Mouse (Mus musculus) lung, adult 2 months (tissue): ENCODE data around the gene Dhx8. TPM values are rescaled to one million over a fixed set of nuclear protein-coding genes. Genes with fewer than 3 reads are reported as not detected.

Experiments
- DNase-seq: peaks from one replicate; pipeline ENCODE4 v3.0.0; 2022
- H3K4me1 ChIP-seq: fragments of 200-500 bp; 2 replicates; pipeline ENCODE4 v1.6.1; 2011; ENCODE audit warnings: low read length; ENCODE audit not compliant: control insufficient read depth, insufficient read depth
- H3K4me3 ChIP-seq: fragments of 200-500 bp; replicated peaks from 2 replicates; pipeline ENCODE3; 2011; ENCODE audit warnings: low read depth, mild to moderate bottlenecking, control low read depth, low read length; ENCODE audit errors: extremely low read depth
- CTCF ChIP-seq: fragments of 200-500 bp; IDR thresholded peaks from 2 replicates; pipeline ENCODE4 v1.5.1; 2011; ENCODE audit warnings: mild to moderate bottlenecking, low read length, control low read depth; ENCODE audit not compliant: insufficient read depth
- POLR2A ChIP-seq: fragments of 200-500 bp; IDR thresholded peaks from 2 replicates; pipeline ENCODE4 v1.6.1; 2011; ENCODE audit warnings: low read depth, mild to moderate bottlenecking, control low read depth, low read length, borderline replicate concordance; ENCODE audit errors: extremely low read depth
- WGBS: fragments of 180-500 bp; shearing (Covaris S2); methylation state at CpG from one replicate; pipeline ENCODE4 v1.1.7; 2018; 5-methylcytosine and 5-hydroxymethylcytosine counted together
- polyA plus RNA-seq: library from polyadenylated mRNA; depleted of rRNA; stranded (reverse); fragments of >200 nt; gene quantifications from 2 replicates; pipeline ENCODE4 v1.2.3, GENCODE M21; 2012; rRNA removed

The Dhx8 gene
- polyA plus RNA-seq, result 9.8 and 13.1 TPM in 2 replicates

DNA sequence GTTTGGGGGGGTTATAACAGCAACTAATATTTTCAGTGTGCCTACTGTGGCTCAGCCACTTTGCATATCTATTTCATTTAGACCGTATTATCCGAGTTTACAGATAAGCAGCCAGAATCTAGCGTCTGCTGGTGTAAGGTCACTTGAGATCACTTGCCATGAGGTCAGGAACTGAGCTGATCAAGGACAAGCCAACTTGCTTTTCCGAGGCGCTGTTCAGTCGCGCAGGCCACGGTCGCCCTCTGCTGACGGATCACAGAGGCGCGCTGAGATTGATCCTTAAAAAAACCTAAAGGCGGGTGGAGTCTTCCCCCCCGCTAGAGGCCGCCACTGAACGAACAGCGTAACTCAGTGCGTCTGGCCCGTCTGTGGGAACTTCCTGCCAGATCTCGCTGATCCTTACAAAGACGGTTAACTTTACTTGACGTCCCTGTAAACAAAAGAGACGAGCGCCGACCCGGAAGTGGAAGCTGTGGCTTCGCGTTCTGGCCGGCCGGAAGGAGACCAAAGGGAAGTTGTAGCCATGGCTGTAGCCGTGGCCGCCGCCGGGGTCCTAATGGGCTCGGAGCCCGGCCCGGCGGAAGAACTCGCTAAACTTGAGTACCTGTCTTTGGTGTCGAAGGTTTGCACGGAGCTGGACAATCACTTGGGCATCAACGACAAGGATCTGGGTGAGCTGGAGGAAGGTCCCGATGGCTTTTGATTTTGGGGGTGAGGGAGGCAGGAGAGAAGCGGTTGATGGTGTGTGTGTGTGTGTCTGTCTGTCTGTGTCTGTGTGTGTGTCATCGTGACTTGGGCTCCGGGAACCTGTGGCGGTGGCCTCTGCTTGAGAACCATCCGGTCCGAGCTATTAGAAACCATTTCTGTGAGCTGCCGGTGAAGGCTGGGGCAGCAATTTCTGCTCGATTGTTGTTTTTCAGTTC is at the start of gene Dhx8:
Gene Dhx8 (plus strand): TSS at position 402 of the 923 bp plus-strand sequence.
- TF ChIP-seq POLR2A, result peak; percentile 53; the same call in 1 of the 2 replicates
- peak; percentile 80 for TF ChIP-seq CTCF
- H3K4me1 ChIP-seq, result peaks cover 5% of the 10 kb centered on the region; the same call in 1 of the 2 replicates
- H3K4me3 ChIP-seq, result peak within 1 kb of the TSS; percentile 94
- under 1% methylated on average over 51 of the region's 51 CpGs for WGBS
- peak; percentile 97 for DNase-seq

GRCm38 (mm10) chr11:101687351-101688301 is 45.1 kb upstream of the Dhx8 start:
- no peak overlapping the region for H3K4me3 ChIP-seq
- no peak for DNase-seq
- WGBS, result 27% methylated on average over 13 of the region's 13 CpGs
- peaks cover 9% of the 10 kb centered on the region; the same call in 1 of the 2 replicates for H3K4me1 ChIP-seq
- TF ChIP-seq CTCF, result no peak
- TF ChIP-seq POLR2A, result no peak

GRCm38 (mm10) chr11:101689701-101690113 is 43.0 kb upstream of the Dhx8 start:
- no peak for DNase-seq
- TF ChIP-seq CTCF (no peak), POLR2A (no peak)
- Histone ChIP-seq H3K4me3 (no peak overlapping the region), H3K4me1 (peaks cover 9% of the 10 kb centered on the region; the same call in 1 of the 2 replicates)
- 73% methylated on average over 10 of the region's 10 CpGs for WGBS

- TF ChIP-seq CTCF, result no peak
- TF ChIP-seq POLR2A, result no peak
- no peak for DNase-seq
- 81% methylated on average over 5 of the region's 5 CpGs for WGBS
- H3K4me1 ChIP-seq, result peaks cover 10% of the 10 kb centered on the region
- no peak overlapping the region for H3K4me3 ChIP-seq
Observed at GRCm38 (mm10) chr11:101690326-101690725, 42.4 kb upstream of the Dhx8 start.

DNA sequence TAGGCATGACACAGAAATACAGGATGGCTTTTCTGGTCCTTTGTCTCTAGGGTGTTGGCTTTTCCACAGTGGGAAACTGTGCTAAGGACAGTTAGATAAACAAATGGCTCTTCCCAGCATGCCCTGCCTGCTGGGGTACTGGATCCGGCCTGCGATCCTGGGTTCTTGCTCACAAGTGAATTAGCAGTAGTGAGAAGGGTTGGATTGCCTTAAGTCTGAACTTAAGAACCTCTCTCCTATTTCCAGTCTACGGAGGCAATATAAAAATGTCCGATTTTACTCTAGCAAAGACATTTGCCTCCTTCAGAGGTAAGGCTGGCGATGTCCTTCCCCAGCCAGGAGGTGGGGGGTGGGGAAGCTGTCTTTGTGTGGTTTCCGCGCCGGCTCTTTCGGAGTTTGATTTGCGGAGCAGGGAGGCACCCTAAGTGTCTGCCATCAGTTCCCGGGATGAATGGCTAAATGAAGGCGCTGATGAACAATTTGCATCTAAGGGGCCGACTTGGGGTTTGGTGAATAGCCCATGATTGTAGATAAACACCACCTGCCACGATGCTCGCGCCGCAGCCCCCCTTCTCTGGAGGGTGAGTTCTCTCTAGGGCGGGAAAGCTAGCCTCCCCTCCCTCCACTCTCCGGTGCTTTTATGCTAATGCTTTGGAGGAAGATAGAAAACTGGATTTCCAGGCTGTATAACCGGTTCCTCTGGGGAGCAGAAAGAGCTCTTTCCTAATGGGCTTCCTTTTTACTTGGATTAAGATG is 36.6 kb upstream of the Dhx8 start:
- peaks cover 15% of the 10 kb centered on the region for H3K4me1 ChIP-seq
- DNase-seq, result peak; percentile 47
- H3K4me3 ChIP-seq, result peak overlapping the region; percentile 63
- WGBS, result 9% methylated on average over 20 of the region's 20 CpGs
- TF ChIP-seq CTCF (no peak), POLR2A (no peak; the same call in 1 of the 2 replicates)

- peaks cover 18% of the 10 kb centered on the region for H3K4me1 ChIP-seq
- H3K4me3 ChIP-seq, result no peak overlapping the region
- no peak for DNase-seq
- 88% methylated on average over 9 of the region's 9 CpGs for WGBS
- TF ChIP-seq POLR2A (no peak), CTCF (no peak)
Observed at GRCm38 (mm10) chr11:101697156-101697861, 35.4 kb upstream of the Dhx8 start.

DNA sequence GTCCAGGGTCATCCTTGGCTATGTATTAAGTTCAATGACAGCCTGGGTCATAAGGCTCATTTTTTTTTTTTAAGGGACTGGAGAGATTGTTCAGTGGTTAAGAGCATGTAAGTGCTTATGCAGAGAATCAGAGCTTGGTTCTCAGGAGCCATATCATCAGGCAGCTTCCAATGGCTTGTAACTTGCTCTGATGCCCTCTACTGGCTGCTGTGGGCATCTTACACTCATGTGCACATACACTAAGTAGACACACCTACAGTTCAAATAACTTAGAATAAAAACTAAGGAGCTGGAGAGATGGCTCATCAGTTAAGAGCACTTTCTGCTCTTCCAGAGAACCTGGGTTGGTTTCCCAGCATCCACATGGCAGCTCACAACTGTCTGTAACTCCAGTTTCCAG is 34.6 kb upstream of the Dhx8 start:
- Histone ChIP-seq H3K4me1 (peaks cover 18% of the 10 kb centered on the region), H3K4me3 (no peak overlapping the region)
- no peak for DNase-seq
- TF ChIP-seq CTCF (no peak), POLR2A (no peak)

DNA sequence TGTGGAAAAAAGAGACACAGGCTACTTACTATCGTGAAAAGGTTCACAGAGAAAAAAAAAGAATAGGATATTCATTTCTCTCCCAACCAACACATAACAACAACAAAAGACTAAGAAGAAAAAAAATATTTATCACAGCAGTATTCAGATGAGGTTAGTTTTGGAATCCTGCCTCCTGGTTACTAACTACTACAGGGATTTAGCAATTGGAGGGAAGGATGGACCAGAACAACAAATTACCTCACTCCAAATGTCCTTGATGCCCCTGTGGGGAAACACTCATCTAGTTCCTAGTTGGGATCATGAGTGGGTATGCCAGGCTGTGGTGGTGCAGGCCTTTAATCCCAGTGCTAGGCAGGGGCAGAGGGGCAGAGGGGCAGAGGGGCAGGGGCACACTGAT is 33.2 kb upstream of the Dhx8 start:
- WGBS, result 67% methylated on average over 1 of the region's 1 CpGs
- peaks cover 18% of the 10 kb centered on the region for H3K4me1 ChIP-seq
- TF ChIP-seq POLR2A (no peak), CTCF (no peak)
- DNase-seq, result no peak
- H3K4me3 ChIP-seq, result no peak overlapping the region
